Mouse (Mus musculus) cerebellum, adult 11-12 months (tissue): ENCODE results near the gene Fus.
"Not testable (repeated sequence)": the region's sequence is repeated elsewhere in the genome, so short reads cannot be mapped to it uniquely, and the experiment has no call there.

ENCODE experiments used
- DNase-seq: peaks from one replicate; pipeline ENCODE4 v3.0.0; 2022

Fus gene

DNA sequence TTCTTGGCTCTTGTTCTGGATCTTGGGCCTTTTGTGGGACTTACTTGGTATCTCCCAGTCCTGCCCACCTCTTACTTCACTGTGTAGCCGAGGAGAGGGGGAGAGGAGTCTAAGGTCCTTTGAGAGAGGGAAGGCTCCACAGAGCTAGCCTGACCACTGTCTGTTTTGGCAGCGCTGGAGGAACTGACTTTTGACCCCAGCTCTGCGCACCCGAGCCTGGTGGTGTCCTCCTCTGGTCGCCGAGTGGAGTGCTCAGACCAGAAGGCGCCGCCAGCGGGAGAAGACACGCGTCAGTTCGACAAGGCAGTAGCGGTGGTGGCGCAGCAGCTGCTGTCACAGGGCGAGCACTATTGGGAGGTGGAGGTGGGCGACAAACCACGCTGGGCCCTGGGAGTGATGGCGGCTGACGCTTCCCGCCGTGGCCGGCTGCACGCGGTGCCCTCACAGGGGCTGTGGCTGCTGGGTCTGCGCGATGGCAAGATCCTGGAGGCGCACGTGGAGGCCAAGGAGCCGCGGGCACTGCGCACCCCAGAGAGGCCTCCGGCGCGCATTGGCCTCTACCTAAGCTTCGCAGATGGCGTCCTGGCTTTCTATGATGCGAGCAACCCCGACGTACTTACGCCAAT lies 42.6 kb downstream of the Fus start:
- no peak for DNase-seq

DNA sequence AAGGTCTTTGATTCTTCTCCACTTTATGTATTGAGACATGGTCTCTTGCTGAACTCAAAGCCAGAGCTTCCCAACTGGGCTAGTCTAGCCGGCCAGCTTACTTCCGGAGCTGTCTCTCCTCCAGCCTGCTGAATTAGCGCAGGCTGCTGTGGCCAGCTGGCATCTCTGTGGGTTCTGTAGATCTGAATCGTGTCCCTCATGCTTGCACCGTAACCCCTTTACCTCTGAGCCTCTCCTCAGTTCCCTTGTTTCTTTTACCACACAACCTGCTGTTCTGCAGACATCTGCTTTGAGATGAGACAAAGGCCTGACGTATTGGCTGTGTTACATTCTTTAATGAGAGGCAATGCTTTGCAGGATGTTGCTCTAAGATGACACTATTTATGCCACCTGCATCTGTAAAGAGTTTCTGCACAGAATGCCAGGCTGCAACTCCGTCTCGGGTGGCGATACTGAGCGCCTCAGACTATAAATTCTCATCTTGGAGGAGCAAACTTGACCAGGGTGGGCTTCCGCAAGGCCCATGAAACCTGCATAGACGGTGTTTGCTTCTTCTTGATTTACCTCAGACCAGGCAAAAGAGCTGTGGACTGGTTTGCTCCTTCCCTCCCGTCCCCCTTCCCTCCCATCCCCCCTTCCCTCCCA lies 45.0 kb downstream of the Fus start:
- DNase-seq = no peak

DNA sequence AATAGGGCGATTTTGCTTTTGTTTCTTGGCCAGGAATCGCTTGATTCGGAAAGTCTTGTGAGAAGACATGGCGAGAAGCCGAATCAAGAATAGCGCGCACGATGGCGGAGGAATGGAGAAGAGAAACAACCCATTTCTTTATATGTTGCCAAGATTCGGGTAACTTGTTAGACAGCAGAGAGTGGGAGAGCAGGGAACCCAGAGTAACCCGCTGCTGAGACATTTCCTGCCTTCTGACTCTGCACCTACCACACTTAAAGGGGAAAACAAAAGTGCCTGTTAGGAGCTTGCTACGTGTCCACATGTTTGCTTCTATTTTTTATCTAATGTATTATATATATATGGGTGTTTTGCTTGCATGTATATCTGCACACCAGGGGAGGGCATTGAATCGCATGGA lies 45.9 kb downstream of the Fus start:
- no peak for DNase-seq

DNA sequence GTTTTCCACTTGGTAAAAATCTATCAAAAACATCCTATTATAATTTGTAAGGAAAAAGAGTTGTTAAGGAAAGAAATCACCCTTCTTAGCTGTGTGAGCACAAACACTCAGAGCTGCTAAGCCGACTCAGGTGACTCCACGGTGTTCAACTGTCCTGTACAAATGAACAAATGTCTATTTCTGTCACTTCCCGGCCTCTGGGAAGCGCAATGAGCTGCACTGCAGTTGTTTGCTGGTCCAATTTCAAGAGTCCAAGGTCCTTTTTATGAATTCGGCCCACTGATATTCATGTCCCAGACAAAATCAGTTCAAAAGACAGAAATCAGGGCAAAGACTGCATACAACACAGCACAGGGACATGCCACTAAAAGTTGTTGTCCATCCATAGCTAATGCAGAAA lies 48.9 kb downstream of the Fus start:
- DNase-seq = not testable (repeated sequence)

DNA sequence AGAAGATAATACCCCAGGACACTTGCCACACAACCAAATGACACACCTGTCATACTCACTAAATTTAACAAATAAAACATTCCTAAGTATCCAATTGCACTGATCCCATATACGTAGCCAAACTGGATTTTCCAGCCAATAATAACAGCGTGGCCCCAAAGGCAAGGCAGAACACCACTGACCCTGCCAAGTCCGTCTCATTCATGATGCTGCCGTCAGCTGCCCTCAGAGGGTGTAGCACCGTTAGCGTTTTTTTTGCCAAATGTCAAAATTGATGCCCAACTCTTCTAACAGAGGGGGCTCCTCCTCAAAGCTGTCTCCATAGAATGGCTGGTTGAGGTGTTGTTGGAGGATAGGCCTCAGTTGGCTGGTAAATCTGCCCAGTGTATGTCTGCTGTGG lies 49.4 kb downstream of the Fus start:
- DNase-seq = no peak

DNA sequence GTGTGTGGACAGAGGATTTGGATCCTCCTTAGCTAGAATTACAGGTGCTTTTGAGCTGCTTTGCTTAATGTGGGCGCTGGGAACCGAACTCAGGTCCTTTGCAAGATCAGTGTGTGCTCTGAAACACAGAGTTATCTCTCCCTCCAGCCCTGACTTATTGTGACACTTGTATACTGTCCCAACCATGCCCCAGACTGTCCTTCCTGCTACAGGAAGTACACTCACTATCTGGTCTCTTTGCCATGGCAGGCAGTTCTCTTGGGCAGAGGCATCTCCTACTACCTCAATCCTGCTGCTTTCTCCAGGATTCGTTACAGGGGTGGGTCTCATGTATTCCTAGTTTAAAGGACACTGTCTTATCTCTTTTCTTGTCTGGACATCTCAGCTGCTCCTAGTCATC lies 51.0 kb downstream of the Fus start:
- no peak for DNase-seq

DNA sequence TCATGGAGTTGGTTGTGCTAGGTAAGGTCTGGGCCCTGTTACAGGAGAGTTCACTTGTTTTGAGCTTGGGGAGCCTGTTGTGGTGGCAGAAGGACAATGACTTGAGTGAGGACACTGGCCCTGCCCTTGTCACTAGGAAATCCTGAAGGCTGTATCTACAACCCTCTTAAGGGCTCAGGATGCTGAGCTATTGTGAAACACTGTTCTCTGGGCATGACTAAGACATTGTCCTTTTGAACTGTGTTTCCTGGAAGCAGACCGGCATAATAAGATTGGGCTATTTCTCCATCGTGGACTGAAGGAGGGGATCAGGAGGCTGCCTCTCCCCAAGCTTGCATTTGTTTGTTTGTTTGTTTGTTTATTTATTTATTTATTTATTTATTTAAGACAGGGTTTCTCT lies 51.9 kb downstream of the Fus start:
- no peak for DNase-seq

DNA sequence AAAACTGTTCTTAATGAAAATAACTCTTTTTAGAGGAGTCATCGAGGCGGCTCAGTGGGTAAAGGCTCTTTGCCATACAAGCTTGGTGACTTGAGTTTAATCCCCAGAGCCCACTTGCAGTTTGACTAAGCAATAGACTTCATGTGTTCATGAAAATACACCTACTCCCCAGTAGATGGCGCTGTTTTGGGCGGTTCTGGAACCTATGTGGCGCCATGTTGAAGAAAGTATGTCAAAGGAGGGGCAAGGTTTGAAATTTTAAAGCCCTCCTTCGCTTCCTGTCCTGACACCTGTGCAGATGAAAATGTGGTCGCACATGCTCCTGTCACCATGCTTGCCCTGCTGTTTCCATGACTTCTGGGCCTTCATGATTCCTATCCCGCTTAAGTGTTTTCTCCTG lies 55.7 kb downstream of the Fus start:
- no peak for DNase-seq

DNA sequence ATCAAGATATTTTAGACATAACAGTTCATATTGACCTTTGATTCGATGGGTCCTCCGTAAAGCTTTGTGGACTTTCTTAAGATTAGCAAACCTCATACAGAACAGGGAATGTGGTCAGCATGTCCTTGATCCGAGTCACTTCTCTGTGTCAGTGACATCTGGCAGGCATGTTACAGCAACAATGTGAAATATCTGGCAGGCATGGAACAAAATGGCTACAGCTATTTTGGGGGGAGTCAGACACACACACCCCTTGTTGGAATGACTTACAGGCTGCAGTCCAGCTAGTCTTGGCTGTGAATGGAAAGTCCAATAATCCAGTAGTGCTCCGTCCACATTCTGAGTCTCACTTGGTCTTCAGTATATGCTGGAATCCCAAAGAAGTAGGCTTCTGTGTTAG lies 56.3 kb downstream of the Fus start:
- DNase-seq = no peak

DNA sequence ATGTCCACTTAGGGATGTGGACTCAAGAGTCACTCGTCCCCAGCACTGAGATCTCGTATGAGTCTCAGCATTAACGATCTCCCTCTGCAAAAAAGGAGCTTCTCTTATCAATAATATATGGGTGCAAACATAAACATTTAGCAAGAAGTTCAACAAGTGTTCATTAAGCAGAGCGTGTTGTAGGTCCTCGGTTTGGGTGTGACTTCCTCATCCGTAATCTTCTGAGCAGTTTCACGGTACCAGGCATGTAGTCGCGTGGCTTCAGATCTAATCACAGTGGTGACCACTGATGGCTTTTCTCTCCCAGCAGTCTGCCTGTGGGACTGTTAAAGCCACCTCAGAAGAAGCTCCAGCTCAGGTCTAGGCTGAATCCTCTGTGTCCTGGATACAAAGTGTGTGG lies 57.1 kb downstream of the Fus start:
- no peak for DNase-seq

DNA sequence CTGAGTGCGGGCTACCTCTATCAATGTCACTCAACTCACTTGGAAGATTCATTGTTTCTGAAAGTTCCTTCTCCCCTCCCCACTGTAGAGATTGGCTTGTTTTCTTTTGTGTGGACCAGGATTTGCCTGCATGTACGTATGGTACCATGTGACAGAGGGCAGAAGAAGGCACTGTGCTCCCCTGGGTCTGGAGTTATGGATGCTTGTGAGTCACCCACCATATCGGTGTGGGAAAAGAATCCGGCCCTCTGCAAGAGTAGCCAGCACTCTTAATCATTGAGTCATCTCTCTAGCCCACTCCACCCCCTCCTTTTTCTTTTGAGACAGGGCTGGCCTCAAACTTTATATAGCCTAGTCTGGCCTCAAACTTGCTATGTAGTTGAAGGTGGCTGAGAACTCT lies 57.7 kb downstream of the Fus start:
- no peak for DNase-seq

DNA sequence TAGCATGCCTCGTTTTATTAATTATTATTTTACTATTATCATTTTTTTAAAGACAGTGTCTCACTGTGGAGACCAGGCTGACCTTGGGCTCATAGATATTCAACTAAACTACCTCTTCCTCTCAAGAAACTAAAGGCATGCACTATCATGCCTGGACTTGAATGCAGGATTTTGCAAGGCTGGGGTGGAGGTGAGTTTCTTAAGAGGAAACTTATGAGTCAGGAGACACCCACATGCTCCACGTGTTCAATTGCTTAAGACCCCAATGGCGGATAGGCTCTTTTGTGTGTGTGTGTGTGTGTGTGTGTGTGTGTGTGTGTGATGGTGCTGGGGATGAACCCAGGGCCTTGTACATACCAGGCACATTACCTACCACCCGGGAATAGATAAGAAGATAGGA lies 58.1 kb downstream of the Fus start:
- DNase-seq = no peak

DNA sequence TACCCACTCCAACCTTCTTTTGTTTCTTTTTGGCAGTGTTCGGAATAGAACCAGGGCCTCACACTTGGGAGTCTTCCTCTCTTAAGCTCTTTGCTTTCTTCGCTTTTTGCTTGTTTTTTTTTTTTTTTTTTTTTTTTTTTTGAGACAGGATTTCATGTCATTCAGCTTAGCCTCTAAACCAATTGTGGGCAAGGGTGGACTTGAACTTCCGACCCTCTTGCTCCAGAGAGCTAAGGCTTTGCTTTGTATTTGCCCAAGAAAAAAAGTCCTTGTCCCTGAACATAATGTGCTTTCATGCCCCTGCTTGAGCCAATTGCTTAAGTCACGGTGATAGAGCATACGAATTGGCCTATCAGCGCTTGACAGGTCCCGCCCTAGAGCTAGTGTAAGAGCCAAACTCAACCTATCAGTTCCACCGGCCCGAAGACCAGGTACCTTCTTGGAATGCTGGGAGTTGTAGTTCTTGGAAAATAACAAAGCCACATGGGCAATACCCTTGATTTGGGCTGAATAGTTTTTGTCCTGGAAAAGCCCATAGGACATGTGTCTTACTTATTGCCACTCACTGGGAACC lies 64.2 kb downstream of the Fus start:
- DNase-seq = no peak

DNA sequence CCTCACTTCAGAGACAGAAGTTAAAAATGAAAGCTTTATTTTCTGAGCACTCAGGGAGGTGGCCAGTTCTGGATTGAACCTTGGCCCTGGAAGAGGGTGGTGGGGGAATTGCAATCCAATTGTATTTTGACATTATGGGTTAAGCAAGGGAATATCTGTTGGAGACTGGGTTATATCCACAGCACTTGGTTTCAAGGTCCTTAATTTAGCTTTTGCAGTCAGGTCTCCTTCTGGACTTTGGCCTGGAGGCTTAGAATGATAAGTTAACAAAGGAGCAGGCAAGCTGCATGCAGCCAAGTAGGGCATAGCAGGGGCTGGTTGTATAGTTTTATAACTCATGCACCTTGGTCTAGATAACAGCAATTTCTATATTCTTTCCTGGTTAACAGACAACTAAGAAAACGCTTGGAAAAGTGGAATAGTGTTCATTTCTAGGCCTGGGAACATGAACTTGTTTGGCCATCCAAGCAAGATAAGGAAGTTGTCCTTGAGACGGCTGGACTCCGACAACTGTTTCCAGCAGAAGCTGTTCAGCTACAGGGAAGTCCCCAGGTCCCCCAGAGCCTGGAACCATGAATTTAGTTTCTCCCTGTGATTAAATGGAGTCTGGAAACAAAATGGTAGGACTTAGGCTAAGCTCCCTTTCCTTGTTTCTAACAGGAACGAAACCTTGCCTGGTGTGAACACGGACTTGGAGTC lies 65.2 kb downstream of the Fus start:
- no peak for DNase-seq

DNA sequence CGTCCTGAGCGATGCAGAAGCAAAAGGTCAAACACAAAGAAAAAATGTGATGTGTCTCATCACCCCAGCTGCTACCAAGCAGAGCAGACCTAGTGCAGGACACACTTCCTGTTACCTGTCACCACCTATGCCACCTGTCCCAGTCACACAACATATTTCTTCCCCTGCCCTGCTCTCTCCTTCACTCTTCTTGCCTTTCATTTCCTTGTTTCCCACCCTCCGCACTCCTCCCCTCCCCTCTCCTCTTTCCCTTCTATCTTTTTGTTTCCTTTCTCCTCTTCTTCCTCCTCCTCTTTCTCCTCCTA lies 65.7 kb downstream of the Fus start:
- no peak for DNase-seq

DNA sequence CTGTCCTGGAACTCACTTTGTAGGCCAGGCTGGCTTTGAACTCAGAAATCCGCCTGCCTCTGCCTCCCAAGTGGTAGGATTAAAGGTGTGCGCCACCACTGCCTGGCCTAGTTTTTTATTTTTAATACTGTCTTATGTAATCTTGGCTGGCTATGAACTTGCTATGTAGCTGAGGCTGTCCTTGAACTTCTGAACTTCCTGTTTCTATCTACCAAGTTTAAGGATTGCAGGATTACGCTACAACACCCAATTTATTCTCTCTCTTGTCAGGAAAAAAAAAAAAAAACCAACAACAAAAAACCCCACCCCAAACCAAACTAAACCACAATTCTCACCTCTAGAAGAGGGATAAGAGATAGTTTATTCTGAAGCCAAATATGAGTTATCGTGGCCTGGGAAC lies 66.4 kb downstream of the Fus start:
- DNase-seq = no peak
